Mouse (Mus musculus) MEL (cell line): ENCODE data around the gene Hoxd11. TPM values are rescaled to one million over a fixed set of nuclear protein-coding genes. Genes with fewer than 3 reads are reported as not detected.

Experiments
- DNase-seq: peaks from one replicate; pipeline ENCODE4 v3.0.0; 2011; ENCODE audit warnings: low read depth, low spot score
- H3K27ac ChIP-seq: 2 replicates; pipeline ENCODE4 v1.5.1; 2012; ENCODE audit warnings: low read depth, mild to moderate bottlenecking, control low read depth, low read length, moderate library complexity; ENCODE audit not compliant: control insufficient read depth
- H3K27me3 ChIP-seq, 2 experiments: fragments of 150-350 bp in 1 of 2; sonication (generic) in 1 of 2; 2 replicates each; pipeline ENCODE4 v1.6.1; 2012; ENCODE audit warnings: low read length in 2 of 2, mild to moderate bottlenecking in 2 of 2, improper control_type of control experiment in 1 of 2, moderate library complexity in 1 of 2; ENCODE audit not compliant: insufficient read depth in 2 of 2, control insufficient read depth in 1 of 2
- H3K36me3 ChIP-seq, 2 experiments: 2 replicates each; pipeline ENCODE4 v1.6.1; 2012 to 2014; ENCODE audit warnings: low read length in 2 of 2, improper control_type of control experiment in 1 of 2, inconsistent platforms in 1 of 2, mild to moderate bottlenecking in 1 of 2; ENCODE audit not compliant: insufficient read depth in 2 of 2, control insufficient read depth in 1 of 2
- H3K4me1 ChIP-seq, 2 experiments: fragments of 150-350 bp in 1 of 2; sonication (generic) in 1 of 2; 2 replicates each; pipeline ENCODE4 v1.6.1; 2012; ENCODE audit warnings: low read length in 2 of 2, improper control_type of control experiment in 1 of 2, mild to moderate bottlenecking in 1 of 2; ENCODE audit not compliant: insufficient read depth in 2 of 2, control insufficient read depth in 1 of 2
- H3K4me3 ChIP-seq, 2 experiments: fragments of 150-350 bp in 1 of 2; sonication (generic) in 1 of 2; 2 replicates each; pipeline ENCODE4 v1.5.1; 2012; ENCODE audit warnings: low read depth in 2 of 2, low read length in 2 of 2, mild to moderate bottlenecking in 2 of 2, moderate library complexity in 2 of 2, control low read depth in 1 of 2, improper control_type of control experiment in 1 of 2; ENCODE audit not compliant: control insufficient read depth in 1 of 2, insufficient read depth in 1 of 2
- H3K79me2 ChIP-seq: 2 replicates; pipeline ENCODE4 v1.6.1; 2012; ENCODE audit warnings: mild to moderate bottlenecking, low read length, moderate library complexity; ENCODE audit not compliant: control insufficient read depth, poor library complexity, insufficient read depth
- H3K9ac ChIP-seq: 2 replicates; pipeline ENCODE4 v1.6.1; 2012; ENCODE audit warnings: low read depth, mild to moderate bottlenecking, control low read depth, low read length, moderate library complexity; ENCODE audit not compliant: control insufficient read depth, poor library complexity, severe bottlenecking
- H3K9me3 ChIP-seq: fragments of 150-350 bp; sonication (generic); replicated peaks from 2 replicates; pipeline ENCODE4 v1.6.1; 2012; ENCODE audit warnings: mild to moderate bottlenecking, low read length, improper control_type of control experiment, moderate library complexity; ENCODE audit not compliant: insufficient read depth
- CHD1 ChIP-seq: IDR thresholded peaks from 2 replicates; pipeline ENCODE4 v1.6.1; 2012; ENCODE audit warnings: low read depth, mild to moderate bottlenecking, inconsistent platforms, low read length, improper control_type of control experiment
- CHD2 ChIP-seq: IDR thresholded peaks from 2 replicates; pipeline ENCODE4 v1.6.1; 2011; ENCODE audit warnings: low read length, improper control_type of control experiment
- E2F4 ChIP-seq: IDR thresholded peaks from 2 replicates; pipeline ENCODE4 v1.6.1; 2011; ENCODE audit warnings: low read depth, low read length, improper control_type of control experiment, borderline replicate concordance
- ETS1 ChIP-seq: IDR thresholded peaks from 2 replicates; pipeline ENCODE4 v1.6.1; 2012; ENCODE audit warnings: low read depth, mild to moderate bottlenecking, inconsistent platforms, low read length, improper control_type of control experiment, moderate library complexity
- GATA1 ChIP-seq: IDR thresholded peaks from 2 replicates; pipeline ENCODE4 v1.6.1; 2011; ENCODE audit warnings: low read depth, low read length, improper control_type of control experiment
- JUND ChIP-seq: IDR thresholded peaks from 2 replicates; pipeline ENCODE4 v1.6.1; 2011; ENCODE audit warnings: low read depth, mild to moderate bottlenecking, improper control_type of control experiment, low read length
- KAT2A ChIP-seq: conservative IDR thresholded peaks from 2 replicates; pipeline ENCODE4 v1.6.1; 2012; ENCODE audit warnings: low read depth, low read length, improper control_type of control experiment, inconsistent platforms
- MAX ChIP-seq: IDR thresholded peaks from 2 replicates; pipeline ENCODE4 v1.6.1; 2011; ENCODE audit warnings: low read length, improper control_type of control experiment
- MAZ ChIP-seq: IDR thresholded peaks from 2 replicates; pipeline ENCODE4 v1.6.1; 2012; ENCODE audit warnings: low read depth, mild to moderate bottlenecking, inconsistent platforms, low read length, improper control_type of control experiment
- MEF2A ChIP-seq: IDR thresholded peaks from 2 replicates; pipeline ENCODE4 v1.6.1; 2014; ENCODE audit warnings: low read depth, mild to moderate bottlenecking, inconsistent platforms, low read length, improper control_type of control experiment; ENCODE audit not compliant: poor library complexity, insufficient replicate concordance, severe bottlenecking; ENCODE audit errors: extremely low read depth
- MXI1 ChIP-seq: IDR thresholded peaks from 2 replicates; pipeline ENCODE4 v1.6.1; 2011; ENCODE audit warnings: mild to moderate bottlenecking, low read depth, low read length, improper control_type of control experiment
- MYB ChIP-seq: IDR thresholded peaks from 2 replicates; pipeline ENCODE4 v1.6.1; 2011; ENCODE audit warnings: mild to moderate bottlenecking, low read depth, low read length, improper control_type of control experiment
- MYC ChIP-seq: IDR thresholded peaks from 2 replicates; pipeline ENCODE4 v1.6.1; 2011; ENCODE audit warnings: low read depth, mild to moderate bottlenecking, low read length, improper control_type of control experiment, moderate library complexity
- NELFE ChIP-seq: IDR thresholded peaks from 2 replicates; pipeline ENCODE4 v1.6.1; 2011; ENCODE audit warnings: low read depth, low read length, improper control_type of control experiment
- POLR2A ChIP-seq, 2 experiments: IDR thresholded peaks; 2 replicates each; pipeline ENCODE4 v1.6.1; 2011 to 2012; ENCODE audit warnings: low read length in 2 of 2, mild to moderate bottlenecking in 2 of 2, control low read depth in 1 of 2, improper control_type of control experiment in 1 of 2, low read depth in 1 of 2, moderate library complexity in 1 of 2; ENCODE audit not compliant: control insufficient read depth in 1 of 2, insufficient read depth in 1 of 2, poor library complexity in 1 of 2
- POLR2AphosphoS2 ChIP-seq: IDR thresholded peaks from 2 replicates; pipeline ENCODE4 v1.6.1; 2011; ENCODE audit warnings: low read length, improper control_type of control experiment
- POLR2AphosphoS5 ChIP-seq: IDR thresholded peaks from 2 replicates; pipeline ENCODE4 v1.6.1; 2012; ENCODE audit warnings: low read depth, borderline replicate concordance, mild to moderate bottlenecking, inconsistent platforms, low read length, moderate library complexity, mixed read lengths
- RAD21 ChIP-seq: IDR thresholded peaks from 2 replicates; pipeline ENCODE4 v1.6.1; 2011; ENCODE audit warnings: mild to moderate bottlenecking, low read depth, low read length, improper control_type of control experiment
- SIN3A ChIP-seq: IDR thresholded peaks from 2 replicates; pipeline ENCODE4 v1.6.1; 2012; ENCODE audit warnings: low read length, improper control_type of control experiment, inconsistent platforms
- SMC3 ChIP-seq: IDR thresholded peaks from 2 replicates; pipeline ENCODE4 v1.6.1; 2011; ENCODE audit warnings: low read depth, low read length, improper control_type of control experiment
- UBTF ChIP-seq: IDR thresholded peaks from 2 replicates; pipeline ENCODE4 v1.6.1; 2012; ENCODE audit warnings: low read depth, mild to moderate bottlenecking, inconsistent platforms, low read length, improper control_type of control experiment, moderate library complexity, borderline replicate concordance; ENCODE audit not compliant: insufficient read depth
- USF1 ChIP-seq: IDR thresholded peaks from 2 replicates; pipeline ENCODE4 v1.6.1; 2014; ENCODE audit warnings: low read depth, mild to moderate bottlenecking, inconsistent platforms, low read length, improper control_type of control experiment, moderate library complexity
- ZC3H11A ChIP-seq: IDR thresholded peaks from 2 replicates; pipeline ENCODE4 v1.6.1; 2012; ENCODE audit warnings: low read depth, mild to moderate bottlenecking, inconsistent platforms, low read length, improper control_type of control experiment
- ZMIZ1 ChIP-seq: IDR thresholded peaks from 2 replicates; pipeline ENCODE4 v1.6.1; 2012; ENCODE audit warnings: low read depth, mild to moderate bottlenecking, inconsistent platforms, low read length, improper control_type of control experiment, moderate library complexity
- polyA plus RNA-seq, 2 experiments: library from polyadenylated mRNA; stranded (reverse) in 1 of 2; unstranded in 1 of 2; fragments of >175 nt in 1 of 2; fragments of >200 nt in 1 of 2; gene quantifications; 2 replicates each; pipeline versions ENCODE4 v1.2.1 to v1.2.4; 2012; ENCODE audit warnings: low replicate concordance in 2 of 2, low read depth in 1 of 2; ENCODE audit not compliant: insufficient read length in 2 of 2, insufficient read depth in 1 of 2, missing spikeins in 1 of 2
- total RNA-seq: library from RNA; depleted of rRNA; stranded (reverse); fragments of 300-350 nt; gene quantifications from 2 replicates; pipeline ENCODE4 v1.2.3, GENCODE M21; 2012

Hoxd11 gene
- total and polyA plus RNA-seq, 3 experiments: not detected

- H3K4me3 ChIP-seq: no peak overlapping the region
- no peaks in the 10 kb centered on the region for H3K36me3 ChIP-seq
- H3K79me2 ChIP-seq: no peaks in the 10 kb centered on the region
- H3K9ac ChIP-seq: no peak overlapping the region
- H3K27ac ChIP-seq: no peak overlapping the region
- no peak for DNase-seq
- TF ChIP-seq MYB: no peak
- TF ChIP-seq, all 39 proteins: peak for 0
- Histone ChIP-seq H3K27me3 (peaks cover 0 to 2% of the 10 kb centered on the region in 2 experiments; a peak in 3 of 4 replicates), H3K9me3 (no peaks in the 10 kb centered on the region), H3K4me1 (no peaks in the 10 kb centered on the region)
Measured at GRCm38 (mm10) chr2:74688795-74689573, 9.6 kb downstream of the Hoxd11 start.

DNA sequence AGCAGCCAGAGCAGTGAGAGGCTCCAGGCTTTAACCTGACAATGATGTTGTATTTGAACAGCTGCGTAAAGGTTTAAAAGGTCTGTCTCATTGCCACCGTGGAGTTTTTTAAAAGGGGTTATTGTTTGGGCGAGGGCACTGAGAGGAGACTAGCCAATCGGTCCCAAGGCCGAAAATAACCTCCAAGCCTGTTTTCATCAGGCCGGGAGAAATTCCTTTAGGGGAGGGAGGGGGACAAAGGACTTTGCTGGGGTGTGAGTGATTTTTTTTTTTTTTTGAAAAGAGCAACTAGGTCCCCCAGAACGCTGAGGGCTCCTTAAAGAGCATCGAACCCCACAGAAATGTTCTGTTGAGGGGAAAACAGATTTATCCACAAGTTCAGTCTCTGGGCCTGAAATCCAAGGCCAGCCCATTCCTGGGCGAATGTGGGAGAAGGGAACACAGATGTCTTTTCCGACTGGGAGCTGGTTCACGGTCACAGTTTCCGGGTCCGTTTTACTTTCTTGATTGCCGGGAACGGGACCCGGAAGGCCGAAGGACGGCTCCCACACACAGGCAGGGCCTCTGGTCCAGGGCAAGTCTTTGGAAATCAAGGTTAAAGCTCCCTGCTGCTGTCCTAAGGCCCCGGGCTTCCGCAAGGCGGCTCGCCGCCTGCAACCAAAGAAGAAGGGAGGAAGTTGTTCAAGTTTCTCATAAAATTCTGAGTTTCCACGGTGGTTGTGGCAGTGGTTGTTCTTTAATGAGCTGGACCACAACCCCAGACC lies 10.4 kb downstream of the Hoxd11 start:
- H3K9ac ChIP-seq: no peak overlapping the region

GRCm38 (mm10) chr2:74690338-74690716 lies 11.0 kb downstream of the Hoxd11 start:
- no peak overlapping the region for H3K4me3 ChIP-seq
- H3K9me3 ChIP-seq: no peaks in the 10 kb centered on the region
- no peak for DNase-seq
- no peaks in the 10 kb centered on the region for H3K4me1 ChIP-seq
- H3K27me3 ChIP-seq: no peaks in the 10 kb centered on the region; a peak in 1 of 4 replicates
- no peaks in the 10 kb centered on the region for H3K79me2 ChIP-seq
- no peaks in the 10 kb centered on the region for H3K36me3 ChIP-seq
- H3K9ac ChIP-seq: no peak overlapping the region
- TF ChIP-seq CHD2 (no peak), MAZ (no peak), CHD1 (no peak), MYC (no peak), MEF2A (no peak), USF1 (no peak), ZMIZ1 (no peak), JUND (no peak), KAT2A (no peak), MAX (no peak), SMC3 (no peak), ZC3H11A (no peak), MYB (no peak), ETS1 (no peak), MXI1 (no peak), NELFE (no peak), POLR2AphosphoS5 (no peak), E2F4 (no peak)
- no peak overlapping the region for H3K27ac ChIP-seq

More for the DNA sequence above, 10.4 kb downstream of the Hoxd11 start:
- no peak for TF ChIP-seq JUND
- TF ChIP-seq POLR2AphosphoS5: no peak
- no peak for TF ChIP-seq GATA1
- TF ChIP-seq RAD21: no peak
- no peak for TF ChIP-seq POLR2A (IDR thresholded peaks at IDR 0.05; ENCODE audit: control insufficient read depth in 1 of 2, insufficient read depth in 1 of 2, low read depth in 1 of 2, low read length in 2 of 2, poor library complexity in 1 of 2)
- no peak for TF ChIP-seq POLR2AphosphoS2
- no peak for TF ChIP-seq SIN3A
- no peak for TF ChIP-seq UBTF
- Histone ChIP-seq H3K4me1 (no peaks in the 10 kb centered on the region), H3K36me3 (no peaks in the 10 kb centered on the region), H3K27ac (no peak overlapping the region), H3K9me3 (no peaks in the 10 kb centered on the region), H3K27me3 (no peaks in the 10 kb centered on the region; a peak in 1 of 4 replicates), H3K4me3 (no peak overlapping the region), H3K79me2 (no peaks in the 10 kb centered on the region)
- DNase-seq: no peak
